Mouse (Mus musculus): ENCODE measurements around the gene Gcdh.

Gene Gcdh

GRCm38 (mm10) chr8:84871376-84872308 lies 22.1 kb downstream of the Gcdh start, which contains the start of gene Syce2:
Syce2 (plus strand) TSS chr8:84872111.
- Histone ChIP-seq H3K27me3 (ENCODE audit: control insufficient read depth, insufficient read depth, low read length, poor library complexity, severe bottlenecking) (no peaks in the 10 kb centered on the region), H3K36me3 (ENCODE audit: control insufficient read depth, insufficient read depth, low read length, poor library complexity, severe bottlenecking) (peaks cover 8% of the 10 kb centered on the region; the same call in 1 of the 2 replicates)
- peak; percentile 94 for DNase-seq (ENCODE audit: low read depth, low spot score)

GRCm38 (mm10) chr8:84856864-84857441 lies 36.8 kb downstream of the Gcdh start, which contains the start of gene Farsa:
Farsa (plus strand) TSS chr8:84856989.
- Histone ChIP-seq H3K36me3 (ENCODE audit: control insufficient read depth, insufficient read depth, low read length, poor library complexity, severe bottlenecking) (peaks cover 5% of the 10 kb centered on the region; the same call in 1 of the 2 replicates), H3K27me3 (ENCODE audit: control insufficient read depth, insufficient read depth, low read length, poor library complexity, severe bottlenecking) (no peaks in the 10 kb centered on the region)
- peak; percentile 94 for DNase-seq (ENCODE audit: low read depth, low spot score)

GRCm38 (mm10) chr8:84856434-84856833 lies 37.3 kb downstream of the Gcdh start:
- Histone ChIP-seq H3K27me3 (ENCODE audit: control insufficient read depth, insufficient read depth, low read length, poor library complexity, severe bottlenecking) (no peaks in the 10 kb centered on the region), H3K36me3 (ENCODE audit: control insufficient read depth, insufficient read depth, low read length, poor library complexity, severe bottlenecking) (peaks cover 5% of the 10 kb centered on the region; the same call in 1 of the 2 replicates)
- no peak for DNase-seq (ENCODE audit: low read depth, low spot score)

- H3K36me3 ChIP-seq (ENCODE audit: control insufficient read depth, insufficient read depth, low read length, poor library complexity, severe bottlenecking) = peaks cover 18% of the 10 kb centered on the region
- H3K27me3 ChIP-seq (ENCODE audit: control insufficient read depth, insufficient read depth, low read length, poor library complexity, severe bottlenecking) = no peaks in the 10 kb centered on the region
- DNase-seq (ENCODE audit: low read depth, low spot score) = peak; percentile 27
Observed at GRCm38 (mm10) chr8:84847684-84848435, 45.9 kb downstream of the Gcdh start.

GRCm38 (mm10) chr8:84846722-84847572 lies 46.8 kb downstream of the Gcdh start, which contains the start of gene Calr:
Calr (minus strand) TSS chr8:84846934.
- H3K27me3 ChIP-seq (ENCODE audit: control insufficient read depth, insufficient read depth, low read length, poor library complexity, severe bottlenecking) = no peaks in the 10 kb centered on the region
- peaks cover 25% of the 10 kb centered on the region for H3K36me3 ChIP-seq (ENCODE audit: control insufficient read depth, insufficient read depth, low read length, poor library complexity, severe bottlenecking)
- peak; percentile 100 for DNase-seq (ENCODE audit: low read depth, low spot score)

GRCm38 (mm10) chr8:84846094-84846721 lies 47.5 kb downstream of the Gcdh start:
- no peak for DNase-seq (ENCODE audit: low read depth, low spot score)
- H3K27me3 ChIP-seq (ENCODE audit: control insufficient read depth, insufficient read depth, low read length, poor library complexity, severe bottlenecking) = no peaks in the 10 kb centered on the region
- H3K36me3 ChIP-seq (ENCODE audit: control insufficient read depth, insufficient read depth, low read length, poor library complexity, severe bottlenecking) = peaks cover 28% of the 10 kb centered on the region

- DNase-seq (ENCODE audit: low read depth, low spot score) = peak; percentile 48
- Histone ChIP-seq H3K36me3 (ENCODE audit: control insufficient read depth, insufficient read depth, low read length, poor library complexity, severe bottlenecking) (peaks cover 28% of the 10 kb centered on the region), H3K27me3 (ENCODE audit: control insufficient read depth, insufficient read depth, low read length, poor library complexity, severe bottlenecking) (no peaks in the 10 kb centered on the region)
Observed at GRCm38 (mm10) chr8:84845355-84846093, 48.2 kb downstream of the Gcdh start.

- peaks cover 28% of the 10 kb centered on the region for H3K36me3 ChIP-seq (ENCODE audit: control insufficient read depth, insufficient read depth, low read length, poor library complexity, severe bottlenecking)
- DNase-seq (ENCODE audit: low read depth, low spot score) = no peak
- no peaks in the 10 kb centered on the region for H3K27me3 ChIP-seq (ENCODE audit: control insufficient read depth, insufficient read depth, low read length, poor library complexity, severe bottlenecking)
Observed at GRCm38 (mm10) chr8:84844397-84845070, 49.2 kb downstream of the Gcdh start.

GRCm38 (mm10) chr8:84841514-84841913 lies 52.2 kb downstream of the Gcdh start:
- no peak for DNase-seq (ENCODE audit: low read depth, low spot score)
- H3K36me3 ChIP-seq (ENCODE audit: control insufficient read depth, insufficient read depth, low read length, poor library complexity, severe bottlenecking) = peaks cover 33% of the 10 kb centered on the region
- no peaks in the 10 kb centered on the region for H3K27me3 ChIP-seq (ENCODE audit: control insufficient read depth, insufficient read depth, low read length, poor library complexity, severe bottlenecking)

- no peaks in the 10 kb centered on the region for H3K27me3 ChIP-seq (ENCODE audit: control insufficient read depth, insufficient read depth, low read length, poor library complexity, severe bottlenecking)
- DNase-seq (ENCODE audit: low read depth, low spot score) = peak; percentile 97
- peaks cover 36% of the 10 kb centered on the region for H3K36me3 ChIP-seq (ENCODE audit: control insufficient read depth, insufficient read depth, low read length, poor library complexity, severe bottlenecking)
Observed at GRCm38 (mm10) chr8:84840248-84840999, 53.3 kb downstream of the Gcdh start, which contains the start of gene Rad23a. Rad23a (minus strand) TSS chr8:84840665.

- no peaks in the 10 kb centered on the region for H3K27me3 ChIP-seq (ENCODE audit: control insufficient read depth, insufficient read depth, low read length, poor library complexity, severe bottlenecking)
- H3K36me3 ChIP-seq (ENCODE audit: control insufficient read depth, insufficient read depth, low read length, poor library complexity, severe bottlenecking) = peaks cover 38% of the 10 kb centered on the region
- DNase-seq (ENCODE audit: low read depth, low spot score) = no peak
Observed at GRCm38 (mm10) chr8:84839875-84840247, 53.9 kb downstream of the Gcdh start.

GRCm38 (mm10) chr8:84839411-84839810 lies 54.3 kb downstream of the Gcdh start:
- DNase-seq (ENCODE audit: low read depth, low spot score) = no peak
- H3K27me3 ChIP-seq (ENCODE audit: control insufficient read depth, insufficient read depth, low read length, poor library complexity, severe bottlenecking) = no peaks in the 10 kb centered on the region
- peaks cover 35% of the 10 kb centered on the region for H3K36me3 ChIP-seq (ENCODE audit: control insufficient read depth, insufficient read depth, low read length, poor library complexity, severe bottlenecking)
